Mouse (Mus musculus): Measurements from ENCODE around the gene Sepsecs.

Sepsecs gene

DNA sequence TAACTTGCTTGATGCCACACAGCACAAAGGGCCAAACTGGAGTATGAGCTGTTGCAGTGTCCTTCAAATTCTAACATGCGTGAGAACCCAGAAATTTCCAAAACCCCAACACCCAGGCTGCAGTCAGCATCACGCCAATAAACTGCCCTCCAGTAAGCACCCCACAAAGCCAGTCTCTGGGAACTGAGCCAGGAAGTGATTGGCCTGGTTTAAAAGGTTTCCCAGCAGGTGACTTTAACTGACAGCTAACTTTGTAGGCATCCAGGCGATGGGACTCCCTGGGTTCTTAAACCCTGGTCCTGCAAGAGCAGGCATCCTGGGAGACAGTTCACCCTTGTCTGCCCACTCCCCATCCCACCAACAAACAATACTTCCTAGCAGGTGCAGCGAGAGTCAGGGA, 59.2 kb downstream of the Sepsecs start:
- no peak for DNase-seq (ENCODE audit: low read depth, low spot score)

DNA sequence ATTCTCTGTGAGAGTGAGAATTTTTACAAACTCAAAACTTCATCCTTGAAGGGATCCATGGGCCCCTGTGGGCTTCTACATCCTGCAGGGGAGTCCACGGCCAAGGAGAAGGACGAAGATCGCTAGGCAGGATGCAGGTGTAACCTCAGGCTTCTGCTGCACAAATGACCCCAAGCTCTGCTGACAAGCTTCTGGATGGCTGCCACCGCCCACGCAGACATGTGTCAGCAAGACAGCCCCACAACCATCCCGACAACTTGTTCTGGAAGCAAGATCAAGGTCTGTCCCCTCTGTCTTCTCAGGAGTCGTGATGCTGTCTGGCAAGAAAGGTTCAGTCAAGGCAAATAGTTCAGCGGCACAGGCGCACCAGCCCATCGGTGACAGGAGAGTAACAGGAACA, 59.8 kb downstream of the Sepsecs start:
- no peak for DNase-seq (ENCODE audit: low read depth, low spot score)

DNA sequence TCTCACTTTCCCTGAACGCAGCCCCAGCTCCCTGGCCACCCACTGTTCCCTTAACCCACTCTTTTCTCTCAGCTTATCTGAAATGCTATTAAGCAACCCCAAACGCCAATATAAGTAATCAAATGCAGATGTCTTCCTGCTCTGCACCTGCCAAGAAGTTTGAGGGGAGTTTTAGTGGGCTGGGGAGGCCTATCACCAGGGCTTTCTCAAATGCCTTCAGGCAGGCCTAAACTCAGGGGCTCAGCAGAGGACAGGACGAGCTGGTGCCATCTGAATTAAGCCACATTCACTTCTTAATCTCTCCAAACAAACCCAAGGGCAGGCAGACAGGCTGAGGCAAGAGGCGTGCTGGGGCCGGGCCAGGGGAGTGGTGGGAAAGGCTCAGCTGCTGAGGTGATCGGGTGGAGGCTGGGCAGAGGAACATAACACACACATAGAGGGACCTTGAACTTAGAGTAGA, 64.9 kb downstream of the Sepsecs start:
- no peak for DNase-seq (ENCODE audit: low read depth, low spot score)

DNA sequence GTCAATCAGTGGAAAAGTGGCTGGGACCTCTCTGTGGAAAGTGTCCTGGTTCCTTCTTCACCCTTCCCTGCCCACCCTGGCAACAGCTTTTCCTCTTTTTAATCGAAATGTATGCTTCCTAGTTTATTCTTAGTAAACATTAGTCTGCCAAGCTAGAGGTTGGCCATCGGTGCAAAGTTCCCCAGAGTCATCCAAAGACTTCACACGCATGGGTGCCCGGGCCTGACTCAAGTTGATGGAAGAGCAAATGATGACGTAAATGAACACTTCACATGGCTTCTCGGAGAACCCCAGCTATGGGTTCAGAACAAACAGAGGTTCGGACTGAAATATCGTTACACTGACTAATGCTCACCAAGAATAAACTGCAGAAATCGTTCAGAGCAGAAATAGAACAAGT, 78.9 kb downstream of the Sepsecs start:
- DNase-seq (ENCODE audit: low read depth, low spot score) = no peak

All from R1 (cell line).